Mouse (Mus musculus): Measurements from ENCODE around the gene Tube1. TPM values are rescaled to one million over a fixed set of nuclear protein-coding genes. Genes with fewer than 3 reads are reported as not detected.
A peak's percentile ranks its signal among the peaks of the same experiment; 100 is the strongest.

The Tube1 gene
- 10.2 and 11.1 TPM in 2 replicates for polyA plus RNA-seq (2015; fragmentation: Nextera tagmentation; extraction: Ambion mirVana)

DNA sequence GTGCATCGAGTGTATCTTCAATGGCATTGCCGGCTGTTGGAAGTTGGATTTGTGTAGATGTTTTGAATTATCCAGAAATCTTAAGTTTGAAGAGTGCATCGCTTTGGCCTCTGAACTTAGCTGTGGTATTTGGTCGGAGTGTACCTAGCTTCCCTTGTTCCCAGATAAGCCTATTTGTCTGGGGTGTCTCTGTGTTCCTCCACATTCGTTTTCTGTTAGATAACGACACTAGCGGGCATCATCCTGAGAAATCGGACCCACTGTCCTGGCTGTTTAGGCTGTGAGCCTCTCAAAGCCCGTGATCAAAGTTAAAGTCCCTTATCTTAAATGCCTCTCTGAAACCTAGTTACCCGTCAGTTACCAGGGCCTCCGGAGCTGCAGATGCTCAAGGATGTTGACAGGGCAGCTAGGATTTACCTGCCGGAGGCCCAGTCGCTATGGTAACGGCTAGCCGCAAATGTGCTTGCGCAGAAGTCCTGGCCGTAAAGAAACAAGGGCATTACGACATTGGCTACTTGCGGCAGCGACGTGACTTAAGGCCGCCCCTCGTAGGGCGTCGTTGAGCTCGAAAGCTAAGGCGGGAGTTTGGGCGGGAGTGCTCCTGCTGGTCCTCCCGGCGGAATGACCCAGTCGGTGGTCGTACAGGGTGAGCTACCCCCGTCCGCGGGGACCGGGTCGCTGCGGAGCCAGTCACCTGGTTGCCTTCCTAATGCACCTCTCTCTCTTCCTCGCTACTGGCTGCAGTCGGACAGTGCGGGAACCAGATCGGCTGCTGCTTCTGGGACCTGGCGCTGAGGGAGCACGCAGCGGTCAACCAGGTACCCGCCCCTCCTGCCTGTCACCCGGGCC lies at the start of gene Tube1, which contains the start of gene Fam229b:
Gene Tube1, plus strand, starts transcription at position 515 of the 849 bp plus-strand sequence.
Gene Fam229b, minus strand, starts transcription at position 453 of the 849 bp plus-strand sequence.
- Histone ChIP-seq H3K27ac (replicated peaks) (peak within 1 kb of the TSS; percentile 83), H3K4me2 (replicated peaks) (peak within 1 kb of the TSS; percentile 80), H3K9me3 (no peaks in the 10 kb centered on the region), H3K4me1 (peaks cover 15% of the 10 kb centered on the region), H3K4me3 (peak within 1 kb of the TSS; percentile 73), H3K36me3 (peaks cover 11% of the 10 kb centered on the region), H3K9ac (replicated peaks) (peak within 1 kb of the TSS; percentile 74), H3K27me3 (no peaks in the 10 kb centered on the region)
- WGBS = 4% methylated on average over 47 of the region's 47 CpGs
- ATAC-seq (replicated peaks) = peak; percentile 93

DNA sequence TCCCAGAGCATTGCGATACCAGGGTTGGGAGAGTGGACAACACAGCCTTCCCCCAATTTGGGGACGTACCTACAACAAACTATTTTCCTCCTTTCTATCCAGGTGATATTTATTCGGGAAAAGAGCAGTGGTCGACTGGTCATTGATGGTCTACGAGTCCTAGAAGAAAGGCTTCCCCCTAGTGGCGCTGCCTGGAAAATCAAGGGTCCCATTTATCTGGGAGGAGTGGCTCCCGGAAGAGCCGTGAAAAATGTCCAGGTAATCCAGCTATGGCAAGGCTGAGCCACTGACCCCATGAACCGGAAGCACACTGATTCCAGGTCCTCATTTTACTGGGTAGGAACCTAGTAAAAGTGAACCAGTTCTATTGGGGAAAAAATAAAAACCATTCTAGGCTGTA lies 36.8 kb upstream of the Tube1 start:
- Histone ChIP-seq H3K4me1 (no peaks in the 10 kb centered on the region), H3K4me2 (replicated peaks) (no peak overlapping the region), H3K9ac (replicated peaks) (no peak overlapping the region), H3K9me3 (no peaks in the 10 kb centered on the region), H3K36me3 (no peaks in the 10 kb centered on the region), H3K27me3 (no peaks in the 10 kb centered on the region), H3K27ac (replicated peaks) (no peak overlapping the region), H3K4me3 (no peak overlapping the region)
- 84% methylated on average over 9 of the region's 9 CpGs for WGBS
- ATAC-seq (replicated peaks) = no peak

DNA sequence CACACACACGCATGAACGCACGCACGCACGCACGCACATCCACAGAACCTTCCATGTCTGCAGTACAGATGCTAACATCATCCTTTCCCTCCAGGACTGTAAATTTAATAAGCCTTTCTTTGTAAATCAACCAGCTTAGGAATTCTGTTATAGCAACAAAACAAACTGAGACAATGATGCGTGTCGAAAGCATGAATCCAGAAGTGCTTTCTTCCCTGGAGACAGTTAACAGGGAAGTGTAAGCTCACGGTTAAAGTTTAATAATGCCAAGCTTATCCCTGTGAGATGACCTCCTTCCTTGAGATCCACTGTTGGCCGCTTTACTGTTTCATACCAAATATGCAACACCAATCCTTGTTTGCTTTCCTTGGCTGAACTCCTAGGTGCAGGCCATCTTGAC lies 35.0 kb upstream of the Tube1 start:
- Histone ChIP-seq H3K4me1 (no peaks in the 10 kb centered on the region), H3K36me3 (no peaks in the 10 kb centered on the region), H3K27ac (replicated peaks) (no peak overlapping the region), H3K27me3 (no peaks in the 10 kb centered on the region), H3K9ac (replicated peaks) (no peak overlapping the region), H3K4me3 (no peak overlapping the region), H3K9me3 (no peaks in the 10 kb centered on the region), H3K4me2 (replicated peaks) (no peak overlapping the region)
- no peak for ATAC-seq (replicated peaks)
- WGBS = 95% methylated on average over 10 of the region's 10 CpGs

DNA sequence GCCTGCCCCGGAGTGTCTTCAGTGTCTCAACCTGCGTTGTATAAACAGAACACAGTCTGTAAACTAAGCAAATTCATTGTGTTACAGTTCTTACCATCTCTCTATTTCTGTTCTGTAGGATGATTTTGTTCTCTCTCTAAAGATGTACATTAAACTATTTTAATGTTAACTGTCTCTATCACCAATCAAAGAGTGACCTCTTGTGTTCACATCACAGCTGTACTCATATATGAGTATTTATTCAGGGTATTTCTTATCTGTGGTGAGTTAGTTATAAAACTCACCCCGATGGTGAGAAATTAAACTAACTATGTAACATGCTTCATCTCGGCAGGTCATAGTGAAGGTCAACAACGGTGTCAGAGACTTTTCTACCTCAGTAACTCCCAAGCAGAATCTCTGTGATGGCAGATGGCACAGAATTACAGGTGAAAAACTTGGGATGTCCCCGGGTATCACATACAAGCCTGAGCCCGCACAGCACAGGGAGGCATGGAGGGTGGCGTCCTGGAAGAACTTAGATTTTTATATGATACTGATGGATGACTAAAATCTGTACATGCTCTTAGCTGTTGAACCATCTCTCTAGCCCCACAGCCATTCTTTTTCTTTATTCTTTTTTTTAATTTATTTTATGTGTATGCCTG lies 28.9 kb upstream of the Tube1 start:
- WGBS = 93% methylated on average over 8 of the region's 8 CpGs
- ATAC-seq (replicated peaks) = no peak
- no peak overlapping the region for H3K4me2 ChIP-seq (replicated peaks)
- H3K9me3 ChIP-seq = no peaks in the 10 kb centered on the region
- no peaks in the 10 kb centered on the region for H3K27me3 ChIP-seq
- H3K4me1 ChIP-seq = no peaks in the 10 kb centered on the region
- no peak overlapping the region for H3K27ac ChIP-seq (replicated peaks)
- no peaks in the 10 kb centered on the region for H3K36me3 ChIP-seq
- no peak overlapping the region for H3K9ac ChIP-seq (replicated peaks)
- no peak overlapping the region for H3K4me3 ChIP-seq

DNA sequence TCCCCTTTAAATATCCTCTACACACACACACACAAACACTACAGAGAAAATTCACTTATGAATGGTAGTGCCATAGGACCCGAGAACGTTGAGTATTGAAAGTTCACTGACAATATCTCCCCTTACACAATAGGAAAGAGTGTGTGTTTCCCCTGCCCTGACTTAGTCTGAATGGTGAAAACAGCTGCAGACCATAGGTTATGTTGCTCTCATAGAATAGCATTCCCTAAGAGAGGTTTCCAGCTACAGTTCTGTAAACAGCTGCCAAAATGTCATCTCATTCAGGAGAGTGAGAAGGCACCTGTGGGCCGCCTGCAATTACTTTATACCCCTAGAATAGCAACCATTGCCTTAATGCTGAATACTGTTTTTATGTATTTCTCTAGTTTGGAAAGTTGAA lies 27.4 kb upstream of the Tube1 start:
- no peak for ATAC-seq (replicated peaks)
- Histone ChIP-seq H3K36me3 (no peaks in the 10 kb centered on the region), H3K4me2 (replicated peaks) (no peak overlapping the region), H3K9ac (replicated peaks) (no peak overlapping the region), H3K9me3 (no peaks in the 10 kb centered on the region), H3K27me3 (no peaks in the 10 kb centered on the region), H3K4me3 (no peak overlapping the region), H3K27ac (replicated peaks) (no peak overlapping the region), H3K4me1 (no peaks in the 10 kb centered on the region)
- WGBS = 41% methylated on average over 3 of the region's 3 CpGs

DNA sequence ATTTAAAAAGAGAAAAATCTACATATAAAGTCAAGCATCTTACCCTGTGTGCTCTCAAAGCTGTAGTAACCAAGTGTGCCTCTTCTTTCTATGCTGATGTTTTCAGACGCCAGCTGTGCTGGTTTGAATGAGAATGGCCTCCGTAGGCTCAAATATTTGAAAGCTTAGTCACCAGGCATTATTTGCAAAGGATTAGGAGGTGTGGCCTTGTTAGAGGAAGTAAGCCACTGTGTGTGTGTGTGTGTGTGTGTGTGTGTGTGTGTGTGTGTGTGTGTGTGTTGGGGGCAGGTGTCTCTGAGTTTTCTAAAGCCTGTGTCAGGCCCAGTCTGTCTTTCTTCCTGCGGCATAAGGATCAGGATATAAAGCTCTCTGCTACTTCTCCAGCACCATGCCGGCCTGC lies 26.8 kb upstream of the Tube1 start:
- no peak overlapping the region for H3K4me2 ChIP-seq (replicated peaks)
- no peaks in the 10 kb centered on the region for H3K27me3 ChIP-seq
- H3K9me3 ChIP-seq = no peaks in the 10 kb centered on the region
- 14% methylated on average over 4 of the region's 4 CpGs for WGBS
- no peak for ATAC-seq (replicated peaks)
- no peaks in the 10 kb centered on the region for H3K36me3 ChIP-seq
- no peak overlapping the region for H3K27ac ChIP-seq (replicated peaks)
- no peak overlapping the region for H3K4me3 ChIP-seq
- no peaks in the 10 kb centered on the region for H3K4me1 ChIP-seq
- H3K9ac ChIP-seq (replicated peaks) = no peak overlapping the region

DNA sequence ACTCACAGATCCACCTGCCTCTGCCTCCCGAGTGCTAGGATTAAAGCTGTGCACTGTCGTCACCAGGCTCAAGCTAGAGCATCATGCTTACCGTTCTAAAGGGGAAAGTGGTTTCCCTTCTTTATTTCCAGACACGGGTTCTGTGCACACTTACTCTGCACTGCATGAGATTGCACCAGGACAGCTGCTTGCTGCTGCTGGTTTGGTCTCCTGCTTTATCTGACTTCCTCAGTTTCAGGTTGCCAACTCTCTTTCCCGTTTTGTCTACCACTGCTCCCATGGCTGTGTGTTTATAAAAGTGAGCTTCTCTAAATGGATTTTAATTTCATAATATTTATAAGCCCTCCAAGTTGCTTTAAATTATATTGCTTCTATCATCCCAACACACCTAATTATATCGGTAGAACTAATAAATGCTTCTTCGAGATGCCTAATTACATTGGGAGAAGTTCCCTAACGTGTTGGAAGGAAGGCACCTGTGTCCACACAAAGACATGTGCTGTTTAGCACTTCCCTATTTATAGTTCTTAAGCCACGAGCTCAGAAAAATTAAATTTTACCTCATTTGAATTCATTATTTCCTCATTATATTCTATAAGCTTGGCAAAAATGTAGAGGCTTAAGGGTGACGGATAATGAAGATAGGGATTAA lies 24.8 kb upstream of the Tube1 start:
- no peak for ATAC-seq (replicated peaks)
- H3K4me3 ChIP-seq = no peak overlapping the region
- no peaks in the 10 kb centered on the region for H3K9me3 ChIP-seq
- no peak overlapping the region for H3K27ac ChIP-seq (replicated peaks)
- H3K4me2 ChIP-seq (replicated peaks) = no peak overlapping the region
- no peaks in the 10 kb centered on the region for H3K4me1 ChIP-seq
- no peaks in the 10 kb centered on the region for H3K27me3 ChIP-seq
- H3K36me3 ChIP-seq = no peaks in the 10 kb centered on the region
- WGBS = 65% methylated on average over 10 of the region's 10 CpGs
- H3K9ac ChIP-seq (replicated peaks) = no peak overlapping the region

DNA sequence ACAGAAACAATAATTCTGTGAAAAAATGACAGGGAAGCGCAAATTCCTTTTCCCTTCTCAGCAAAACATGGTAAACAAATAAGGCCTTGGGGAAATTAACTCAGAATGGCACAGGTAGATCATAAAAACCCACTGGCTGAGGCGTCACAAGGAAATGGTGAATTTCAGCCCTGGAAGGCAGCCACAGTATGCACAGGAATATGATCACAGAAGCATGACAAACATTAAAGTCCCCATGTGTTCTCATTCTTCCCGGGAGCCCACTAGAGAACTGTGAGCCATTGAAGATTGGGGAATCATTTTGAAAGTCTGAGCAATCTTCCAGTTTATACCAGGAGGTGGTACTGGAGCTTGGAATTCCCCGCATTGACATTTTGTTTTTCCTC lies 24.3 kb upstream of the Tube1 start:
- no peaks in the 10 kb centered on the region for H3K9me3 ChIP-seq
- no peak for ATAC-seq (replicated peaks)
- no peak overlapping the region for H3K4me3 ChIP-seq
- no peak overlapping the region for H3K9ac ChIP-seq (replicated peaks)
- H3K4me1 ChIP-seq = no peaks in the 10 kb centered on the region
- H3K27me3 ChIP-seq = no peaks in the 10 kb centered on the region
- H3K36me3 ChIP-seq = no peaks in the 10 kb centered on the region
- 59% methylated on average over 4 of the region's 4 CpGs for WGBS
- no peak overlapping the region for H3K4me2 ChIP-seq (replicated peaks)
- H3K27ac ChIP-seq (replicated peaks) = no peak overlapping the region

DNA sequence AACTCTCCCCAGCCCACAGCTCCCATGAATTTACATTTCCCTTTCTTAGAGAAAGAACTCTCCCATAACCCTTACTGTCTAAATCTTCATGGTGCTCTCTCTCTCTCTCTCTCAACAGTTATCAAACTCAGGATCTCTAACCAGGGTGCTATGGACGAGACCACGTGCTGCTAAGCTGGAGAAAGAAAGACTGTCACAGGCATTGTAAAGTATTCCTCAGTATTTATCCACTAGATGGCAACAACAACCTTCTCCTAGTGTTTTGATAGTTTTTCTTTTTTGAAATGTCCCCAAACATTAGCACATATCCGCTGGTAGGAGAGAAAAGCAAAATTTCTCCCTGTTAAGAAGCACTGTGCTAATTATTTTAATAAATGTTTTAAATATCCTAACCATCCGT lies 12.4 kb upstream of the Tube1 start:
- ATAC-seq (replicated peaks) = 0 out of 2 replicates have a peak, but pooled peaks have one; percentile 46
- H3K4me2 ChIP-seq (replicated peaks) = no peak overlapping the region
- H3K27me3 ChIP-seq = no peaks in the 10 kb centered on the region
- H3K9ac ChIP-seq (replicated peaks) = no peak overlapping the region
- no peaks in the 10 kb centered on the region for H3K4me1 ChIP-seq
- H3K36me3 ChIP-seq = no peaks in the 10 kb centered on the region
- WGBS = 37% methylated on average over 4 of the region's 4 CpGs
- no peak overlapping the region for H3K27ac ChIP-seq (replicated peaks)
- no peaks in the 10 kb centered on the region for H3K9me3 ChIP-seq
- no peak overlapping the region for H3K4me3 ChIP-seq

DNA sequence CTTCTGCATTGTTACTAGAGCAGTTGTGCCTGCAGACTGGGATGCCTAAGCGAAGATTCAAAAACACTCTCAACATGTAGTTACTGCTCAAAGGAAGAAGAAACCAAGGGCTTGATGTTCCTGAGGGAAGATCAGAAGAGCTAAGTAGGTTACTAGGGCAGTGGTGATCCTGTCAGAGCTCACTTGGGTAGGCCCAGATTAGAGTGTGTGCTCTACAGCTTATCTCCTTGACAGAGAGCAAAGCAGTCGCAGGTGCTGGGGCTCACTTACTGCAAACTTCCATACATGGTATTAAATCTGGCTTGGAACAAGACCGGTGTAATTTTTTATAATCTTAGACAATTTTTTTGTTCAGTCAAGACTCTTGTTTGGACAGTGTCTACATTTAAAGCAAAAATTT lies 4.0 kb downstream of the Tube1 start:
- Histone ChIP-seq H3K36me3 (peaks cover 23% of the 10 kb centered on the region), H3K4me1 (peaks cover 15% of the 10 kb centered on the region), H3K9ac (replicated peaks) (no peak overlapping the region), H3K9me3 (no peaks in the 10 kb centered on the region), H3K4me3 (no peak overlapping the region), H3K4me2 (replicated peaks) (no peak overlapping the region), H3K27ac (replicated peaks) (no peak overlapping the region), H3K27me3 (no peaks in the 10 kb centered on the region)
- no peak for ATAC-seq (replicated peaks)
- 95% methylated on average over 3 of the region's 3 CpGs for WGBS

DNA sequence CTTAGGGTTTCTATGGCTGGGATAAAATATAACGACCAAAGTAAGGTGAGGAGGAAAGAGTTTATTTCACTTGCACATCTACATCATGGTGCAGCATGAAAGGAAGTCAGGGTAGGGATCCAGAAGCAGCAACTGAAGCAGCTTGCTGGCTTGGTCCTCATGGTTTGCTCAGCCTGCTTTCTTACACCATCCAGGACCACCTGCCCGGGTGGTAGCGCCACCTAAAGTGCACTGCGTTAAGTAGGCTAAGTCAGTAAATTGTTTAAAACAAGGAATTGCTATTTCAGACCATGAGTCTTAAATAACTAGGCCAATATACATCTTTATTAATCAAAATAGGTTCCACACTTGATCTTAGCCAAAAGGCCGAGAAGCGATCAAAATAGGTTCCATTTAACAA lies 5.0 kb downstream of the Tube1 start:
- H3K27me3 ChIP-seq = no peaks in the 10 kb centered on the region
- ATAC-seq (replicated peaks) = no peak
- H3K4me1 ChIP-seq = peaks cover 9% of the 10 kb centered on the region
- H3K9me3 ChIP-seq = no peaks in the 10 kb centered on the region
- 85% methylated on average over 6 of the region's 6 CpGs for WGBS
- H3K4me3 ChIP-seq = no peak overlapping the region
- H3K36me3 ChIP-seq = peaks cover 26% of the 10 kb centered on the region
- no peak overlapping the region for H3K27ac ChIP-seq (replicated peaks)
- H3K9ac ChIP-seq (replicated peaks) = no peak overlapping the region
- H3K4me2 ChIP-seq (replicated peaks) = no peak overlapping the region

DNA sequence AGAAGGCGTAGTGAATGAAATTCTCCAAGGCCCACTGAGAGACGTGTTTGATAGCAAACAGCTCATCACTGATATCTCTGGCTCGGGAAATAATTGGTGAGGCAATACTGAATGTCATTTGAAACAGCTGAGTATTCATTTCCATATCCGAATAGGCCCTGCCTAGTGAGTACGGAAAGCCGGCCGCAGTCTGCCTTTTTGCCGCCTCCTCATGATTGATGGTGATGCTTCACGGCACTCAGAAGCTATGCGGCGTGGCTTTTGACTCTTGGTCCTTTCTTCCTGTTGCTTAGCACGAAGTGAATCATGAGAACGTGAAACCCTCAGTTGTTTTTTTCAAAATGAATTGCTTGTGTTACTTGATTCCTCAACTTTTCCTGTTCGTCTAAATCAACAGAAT lies 7.1 kb downstream of the Tube1 start:
- WGBS = 92% methylated on average over 14 of the region's 14 CpGs
- Histone ChIP-seq H3K9ac (replicated peaks) (no peak overlapping the region), H3K27ac (replicated peaks) (no peak overlapping the region), H3K27me3 (no peaks in the 10 kb centered on the region), H3K4me2 (replicated peaks) (no peak overlapping the region), H3K4me1 (no peaks in the 10 kb centered on the region), H3K9me3 (no peaks in the 10 kb centered on the region), H3K36me3 (peaks cover 43% of the 10 kb centered on the region), H3K4me3 (no peak overlapping the region)
- ATAC-seq (replicated peaks) = no peak

Data from forebrain, embryonic 15.5 days (tissue).